Mouse (Mus musculus) embryonic stem cell, embryonic (primary cell): ENCODE measurements around the gene Unc93a2.
"Not testable (repeated sequence)": the region's sequence is repeated elsewhere in the genome, so short reads cannot be mapped to it uniquely, and the experiment has no call there.

Experiments used
- CTCF ChIA-PET, 4 experiments: fragments of 300-600 bp in 2 of 4; fragments of 350-600 bp in 2 of 4; sonication (Branson Sonifier 250); formaldehyde crosslinking; loops; one replicate each; lab custom pipeline; 2022; ENCODE audit warnings: inconsistent platforms in 2 of 4; lab: Charles Lee
- POLR2A ChIA-PET, 4 experiments: fragments of 300-600 bp in 2 of 4; fragments of 350-600 bp in 2 of 4; sonication (Branson Sonifier 250); formaldehyde crosslinking; loops; one replicate each; lab custom pipeline; 2022; ENCODE audit warnings: antibody characterized with exemption in 4 of 4, inconsistent platforms in 1 of 4; lab: Charles Lee

Gene Unc93a2

GRCm38 (mm10) chr17:7385364-7385763 is at the start of gene Unc93a2:
Unc93a2 (minus strand) TSS chr17:7385464.
- CTCF ChIA-PET, POLR2A ChIA-PET: not testable (repeated sequence)

GRCm38 (mm10) chr17:7434121-7434520 is 48.9 kb upstream of the Unc93a2 start:
- CTCF ChIA-PET = not testable (repeated sequence)

GRCm38 (mm10) chr17:7430210-7430631 is 45.0 kb upstream of the Unc93a2 start:
- POLR2A ChIA-PET = interaction anchor here in 1 of 4 experiments (0.7 kb wide), 1 partner anchor 26 kb away, joined by 3 read pairs; no protein-coding TSS in a partner anchor

More at GRCm38 (mm10) chr17:7434121-7434520, 48.9 kb upstream of the Unc93a2 start:
- POLR2A ChIA-PET = not testable (repeated sequence)

GRCm38 (mm10) chr17:7420191-7420973 is 35.1 kb upstream of the Unc93a2 start:
- CTCF ChIA-PET = interaction anchor here in 2 of 4 experiments (0.6 to 0.7 kb wide), 2 partner anchors 212 to 1590 kb away, joined by 3 to 4 read pairs; no protein-coding TSS in a partner anchor
- POLR2A ChIA-PET = not testable (repeated sequence)

More at GRCm38 (mm10) chr17:7430210-7430631, 45.0 kb upstream of the Unc93a2 start:
- CTCF ChIA-PET = not testable (repeated sequence)

GRCm38 (mm10) chr17:7414601-7415310 is 29.5 kb upstream of the Unc93a2 start:
- CTCF ChIA-PET = interaction anchor here in 1 of 4 experiments (0.5 to 0.6 kb wide), 4 partner anchors 174 to 1393 kb away, joined by 3 to 7 read pairs (median 4); no protein-coding TSS in a partner anchor
- POLR2A ChIA-PET = not testable (repeated sequence)

GRCm38 (mm10) chr17:7413336-7413735 is 28.1 kb upstream of the Unc93a2 start:
- POLR2A ChIA-PET = not testable (repeated sequence)
- CTCF ChIA-PET = interaction anchor here in 2 of 4 experiments (0.7 kb wide), 2 partner anchors 33 to 46 kb away, joined by 3 to 10 read pairs; no protein-coding TSS in a partner anchor

GRCm38 (mm10) chr17:7399770-7400169 is 14.5 kb upstream of the Unc93a2 start:
- POLR2A ChIA-PET, CTCF ChIA-PET: not testable (repeated sequence)

GRCm38 (mm10) chr17:7398198-7398847 is 13.1 kb upstream of the Unc93a2 start:
- POLR2A ChIA-PET = not testable (repeated sequence)

GRCm38 (mm10) chr17:7397079-7397478 is 11.8 kb upstream of the Unc93a2 start:
- POLR2A ChIA-PET, CTCF ChIA-PET: not testable (repeated sequence)

More at GRCm38 (mm10) chr17:7398198-7398847, 13.1 kb upstream of the Unc93a2 start:
- CTCF ChIA-PET = not testable (repeated sequence)

- CTCF ChIA-PET = not testable (repeated sequence)
These were observed 11.0 kb upstream of the Unc93a2 start for GRCm38 (mm10) chr17:7396288-7396687.

GRCm38 (mm10) chr17:7395671-7396070 is 10.4 kb upstream of the Unc93a2 start:
- CTCF ChIA-PET, POLR2A ChIA-PET: not testable (repeated sequence)

More at GRCm38 (mm10) chr17:7396288-7396687, 11.0 kb upstream of the Unc93a2 start:
- POLR2A ChIA-PET = not testable (repeated sequence)

- POLR2A ChIA-PET, CTCF ChIA-PET: not testable (repeated sequence)
These were observed 9.9 kb upstream of the Unc93a2 start for GRCm38 (mm10) chr17:7395116-7395515.

- POLR2A ChIA-PET, CTCF ChIA-PET: not testable (repeated sequence)
These were observed 4.6 kb upstream of the Unc93a2 start for GRCm38 (mm10) chr17:7389898-7390297.

- POLR2A ChIA-PET, CTCF ChIA-PET: not testable (repeated sequence)
These were observed 3.7 kb upstream of the Unc93a2 start for GRCm38 (mm10) chr17:7388958-7389356.

- CTCF ChIA-PET, POLR2A ChIA-PET: not testable (repeated sequence)
These were observed 3.2 kb upstream of the Unc93a2 start for GRCm38 (mm10) chr17:7388341-7388957.

- POLR2A ChIA-PET = not testable (repeated sequence)
These were observed 752 bp upstream of the Unc93a2 start for GRCm38 (mm10) chr17:7386016-7386415.

GRCm38 (mm10) chr17:7383167-7384143 is 1.8 kb downstream of the Unc93a2 start:
- CTCF ChIA-PET, POLR2A ChIA-PET: not testable (repeated sequence)

More at GRCm38 (mm10) chr17:7386016-7386415, 752 bp upstream of the Unc93a2 start:
- CTCF ChIA-PET = not testable (repeated sequence)

- POLR2A ChIA-PET, CTCF ChIA-PET: not testable (repeated sequence)
These were observed 2.6 kb downstream of the Unc93a2 start for GRCm38 (mm10) chr17:7382711-7383110.
